Mouse (Mus musculus): ENCODE measurements around the gene Gm21988. TPM values are rescaled to one million over a fixed set of nuclear protein-coding genes. Genes with fewer than 3 reads are reported as not detected.
A peak's percentile ranks its signal among the peaks of the same experiment; 100 is the strongest.

Gene Gm21988
- polyA plus RNA-seq, 1 experiment from 2014 or later: 11.9 TPM

DNA sequence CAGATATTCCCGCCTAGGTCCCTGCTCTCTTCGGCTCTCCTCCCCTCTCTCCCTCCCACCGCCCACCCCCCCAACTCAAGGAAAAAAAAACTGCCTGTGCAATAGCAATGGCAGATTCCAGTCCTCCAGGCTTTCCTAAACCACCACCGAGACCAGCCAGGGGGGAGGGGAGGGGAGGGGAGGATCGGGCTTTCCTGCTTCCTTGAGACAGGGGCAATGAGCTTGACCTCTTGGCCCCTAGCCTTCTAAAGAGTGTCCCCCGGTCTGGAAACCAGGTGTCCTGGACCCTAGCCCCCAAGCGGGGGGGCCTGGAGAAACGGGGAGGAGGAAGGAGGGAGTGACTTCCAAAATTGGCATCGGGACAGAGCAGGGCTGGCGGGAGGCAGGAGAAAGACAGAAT lies 7.1 kb downstream of the Gm21988 start:
- H3K9me3 ChIP-seq (replicated peaks; ENCODE audit: control insufficient read depth, low read length): no peaks in the 10 kb centered on the region
- H3K27ac ChIP-seq (ENCODE audit: low read depth, low read length): no peak overlapping the region; the same call in 1 of the 2 replicates
- WGBS: 9% methylated on average over 10 of the region's 10 CpGs

DNA sequence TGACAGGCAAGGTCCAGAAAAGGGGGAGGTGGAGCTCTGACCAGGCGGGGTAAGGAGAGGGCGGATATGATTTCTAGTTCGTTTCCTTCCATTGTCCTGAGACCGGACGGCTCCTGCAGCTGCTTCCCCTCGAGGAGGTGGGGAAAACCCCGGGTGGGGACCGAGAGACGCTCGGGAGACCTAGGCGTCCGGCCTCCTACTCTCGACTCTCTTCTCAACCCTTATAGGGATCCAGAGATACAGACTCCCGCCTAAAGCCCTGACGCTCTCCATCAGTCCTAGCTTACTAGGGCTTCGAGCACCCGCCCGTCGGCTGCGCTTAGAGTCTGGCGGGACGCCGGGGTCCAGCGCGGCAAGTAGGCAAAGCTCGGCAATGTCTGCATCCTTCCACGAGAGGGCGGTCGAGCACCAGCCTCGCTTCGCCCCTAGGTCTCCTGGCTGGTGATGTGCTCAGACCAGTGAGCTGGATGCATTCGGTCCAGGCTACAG lies 9.3 kb downstream of the Gm21988 start:
- peak; percentile 84 for DNase-seq (ENCODE audit: low spot score)
- Histone ChIP-seq H3K4me1 (ENCODE audit: control insufficient read depth, insufficient read depth, low read length) (peaks cover 10% of the 10 kb centered on the region; the same call in 1 of the 2 replicates), H3K27me3 (replicated peaks; ENCODE audit: control insufficient read depth, insufficient read depth, low read length) (peaks cover 41% of the 10 kb centered on the region), H3K9me3 (replicated peaks; ENCODE audit: control insufficient read depth, low read length) (no peaks in the 10 kb centered on the region), H3K27ac (ENCODE audit: low read depth, low read length) (no peak overlapping the region), H3K4me2 (ENCODE audit: low read length) (peak overlapping the region; percentile 48), H3K9ac (ENCODE audit: low read length) (no peak overlapping the region; the same call in 1 of the 2 replicates), H3K36me3 (ENCODE audit: control insufficient read depth, insufficient read depth, low read length) (peaks cover 11% of the 10 kb centered on the region), H3K4me3 (ENCODE audit: low read depth, low read length) (peak overlapping the region; percentile 23; the same call in 1 of the 2 replicates)
- WGBS: 2% methylated on average over 32 of the region's 32 CpGs
- ATAC-seq: peak; percentile 53

More for the DNA sequence above, 7.1 kb downstream of the Gm21988 start:
- Histone ChIP-seq H3K4me1 (ENCODE audit: control insufficient read depth, insufficient read depth, low read length) (peaks cover 11% of the 10 kb centered on the region), H3K4me2 (ENCODE audit: low read length) (peak overlapping the region; percentile 54), H3K4me3 (ENCODE audit: low read depth, low read length) (peak overlapping the region; percentile 31), H3K9ac (ENCODE audit: low read length) (peak overlapping the region; percentile 64), H3K27me3 (replicated peaks; ENCODE audit: control insufficient read depth, insufficient read depth, low read length) (peaks cover 29% of the 10 kb centered on the region), H3K36me3 (ENCODE audit: control insufficient read depth, insufficient read depth, low read length) (peaks cover 18% of the 10 kb centered on the region)
- ATAC-seq: no peak
- DNase-seq (ENCODE audit: low spot score): peak; percentile 61

DNA sequence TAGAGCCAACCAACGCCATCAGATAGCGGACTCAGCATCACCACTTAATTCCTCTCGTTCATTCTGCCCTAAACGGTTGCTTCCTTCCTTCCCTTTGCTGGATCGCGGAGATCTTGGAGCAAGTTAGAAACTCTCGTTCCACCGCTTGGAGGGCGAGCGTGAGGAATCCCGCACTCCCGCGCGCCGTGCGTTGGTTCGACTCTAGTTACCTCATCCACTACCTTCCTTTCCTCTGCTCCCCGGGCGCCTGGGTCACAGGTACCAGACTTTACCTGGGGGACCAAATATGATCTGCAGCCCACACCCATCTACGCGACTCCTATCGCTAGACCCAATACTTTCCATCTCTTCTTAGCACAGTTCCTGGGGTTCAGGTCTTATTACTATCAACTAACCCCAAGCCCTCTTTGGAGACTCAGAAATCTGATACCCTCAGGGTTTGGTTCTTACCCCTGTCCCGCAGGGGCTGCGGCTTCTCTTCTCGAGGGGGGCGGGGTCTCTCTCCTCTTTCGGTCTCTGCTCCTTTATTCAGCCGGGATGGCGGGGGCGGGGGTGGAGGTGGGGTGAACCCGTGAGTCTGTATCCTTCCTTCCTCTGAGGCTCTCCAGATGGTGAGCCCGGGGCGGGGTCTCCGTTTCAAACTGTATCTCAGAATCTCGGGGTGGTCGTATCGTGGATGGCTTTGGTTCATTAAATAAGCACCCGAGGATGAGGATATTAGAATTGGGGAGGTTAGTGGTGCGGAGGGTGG lies 10.2 kb downstream of the Gm21988 start, which contains the start of gene Bcl6b:
TSS of gene Bcl6b (minus strand) at position 539 of the 751 bp plus-strand sequence.
- peak within 1 kb of the TSS; percentile 23 for H3K4me3 ChIP-seq (ENCODE audit: low read depth, low read length)
- H3K9ac ChIP-seq (ENCODE audit: low read length): no peak within 1 kb of the TSS; the same call in 1 of the 2 replicates
- peak within 1 kb of the TSS; percentile 48 for H3K4me2 ChIP-seq (ENCODE audit: low read length)
- 0 out of 2 replicates have a peak, but pooled peaks have one; percentile 3 for ATAC-seq
- H3K36me3 ChIP-seq (ENCODE audit: control insufficient read depth, insufficient read depth, low read length): peaks cover 3% of the 10 kb centered on the region; the same call in 1 of the 2 replicates
- WGBS: 3% methylated on average over 39 of the region's 39 CpGs
- no peak within 1 kb of the TSS for H3K27ac ChIP-seq (ENCODE audit: low read depth, low read length)
- peaks cover 41% of the 10 kb centered on the region for H3K27me3 ChIP-seq (replicated peaks; ENCODE audit: control insufficient read depth, insufficient read depth, low read length)
- no peaks in the 10 kb centered on the region for H3K9me3 ChIP-seq (replicated peaks; ENCODE audit: control insufficient read depth, low read length)
- DNase-seq (ENCODE audit: low spot score): no peak
- H3K4me1 ChIP-seq (ENCODE audit: control insufficient read depth, insufficient read depth, low read length): peaks cover 10% of the 10 kb centered on the region; the same call in 1 of the 2 replicates

DNA sequence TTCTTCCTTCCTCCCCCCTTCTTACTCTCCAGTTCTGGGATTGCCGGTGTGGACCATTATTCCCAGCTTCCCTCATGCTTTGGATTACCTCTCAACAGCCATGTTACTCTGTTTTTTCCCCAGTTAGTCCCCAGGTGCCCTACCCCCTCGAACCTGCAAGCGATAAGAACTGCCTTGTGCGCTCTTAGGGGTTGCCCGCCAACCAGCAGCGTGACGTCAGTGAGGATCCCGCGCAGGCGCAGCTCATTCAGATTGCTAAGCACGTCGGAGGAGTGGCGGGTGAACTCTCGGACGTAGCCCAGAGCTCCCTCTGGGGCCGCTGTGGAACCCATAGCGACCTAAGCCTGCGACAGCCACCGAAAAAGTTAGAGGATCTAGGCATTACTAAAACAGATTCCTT lies 10.8 kb downstream of the Gm21988 start:
- Histone ChIP-seq H3K9me3 (replicated peaks; ENCODE audit: control insufficient read depth, low read length) (no peaks in the 10 kb centered on the region), H3K9ac (ENCODE audit: low read length) (no peak overlapping the region), H3K4me2 (ENCODE audit: low read length) (peak overlapping the region; percentile 48), H3K4me1 (ENCODE audit: control insufficient read depth, insufficient read depth, low read length) (peaks cover 10% of the 10 kb centered on the region; the same call in 1 of the 2 replicates), H3K36me3 (ENCODE audit: control insufficient read depth, insufficient read depth, low read length) (no peaks in the 10 kb centered on the region), H3K27me3 (replicated peaks; ENCODE audit: control insufficient read depth, insufficient read depth, low read length) (peaks cover 41% of the 10 kb centered on the region), H3K4me3 (ENCODE audit: low read depth, low read length) (peak overlapping the region; percentile 23), H3K27ac (ENCODE audit: low read depth, low read length) (no peak overlapping the region)
- under 1% methylated on average over 19 of the region's 19 CpGs for WGBS
- peak; percentile 88 for DNase-seq (ENCODE audit: low spot score)
- ATAC-seq: peak; percentile 69

DNA sequence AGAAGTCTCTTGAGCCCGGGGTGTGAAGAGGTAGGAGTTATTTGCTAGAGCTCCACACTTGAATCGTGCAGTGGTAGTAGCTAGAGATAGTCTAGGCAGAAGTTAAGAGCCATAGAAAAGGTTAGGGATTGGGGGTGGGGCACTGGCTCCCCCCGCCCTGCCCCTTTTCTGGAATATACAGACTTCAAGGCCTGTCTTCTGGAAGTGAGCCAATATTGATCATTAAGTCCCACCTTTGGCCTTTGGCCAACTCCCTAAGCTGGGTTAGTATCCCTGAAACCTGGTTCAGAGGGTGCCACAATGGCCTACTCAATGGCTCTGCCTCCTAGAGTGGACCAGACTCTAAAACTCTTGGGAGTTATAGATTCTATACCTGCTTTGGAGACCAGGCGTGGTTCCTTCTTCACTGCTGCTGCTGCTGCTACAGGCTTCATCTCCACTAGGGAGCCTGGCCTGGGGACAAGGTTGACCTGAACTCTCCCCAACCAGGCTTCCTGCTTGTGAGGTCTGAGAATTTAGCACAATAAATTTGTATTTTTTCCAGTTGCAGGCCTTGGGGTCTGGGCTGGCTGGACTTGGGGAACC lies 11.9 kb downstream of the Gm21988 start:
- DNase-seq (ENCODE audit: low spot score) (no peak), ATAC-seq (no peak)
- no peaks in the 10 kb centered on the region for H3K9me3 ChIP-seq (replicated peaks; ENCODE audit: control insufficient read depth, low read length)
- no peak overlapping the region for H3K4me2 ChIP-seq (ENCODE audit: low read length)
- H3K36me3 ChIP-seq (ENCODE audit: control insufficient read depth, insufficient read depth, low read length): no peaks in the 10 kb centered on the region
- H3K4me3 ChIP-seq (ENCODE audit: low read depth, low read length): no peak overlapping the region
- peaks cover 41% of the 10 kb centered on the region for H3K27me3 ChIP-seq (replicated peaks; ENCODE audit: control insufficient read depth, insufficient read depth, low read length)
- peaks cover 10% of the 10 kb centered on the region; the same call in 1 of the 2 replicates for H3K4me1 ChIP-seq (ENCODE audit: control insufficient read depth, insufficient read depth, low read length)
- WGBS: 87% methylated on average over 4 of the region's 4 CpGs
- no peak overlapping the region for H3K9ac ChIP-seq (ENCODE audit: low read length)
- H3K27ac ChIP-seq (ENCODE audit: low read depth, low read length): no peak overlapping the region

DNA sequence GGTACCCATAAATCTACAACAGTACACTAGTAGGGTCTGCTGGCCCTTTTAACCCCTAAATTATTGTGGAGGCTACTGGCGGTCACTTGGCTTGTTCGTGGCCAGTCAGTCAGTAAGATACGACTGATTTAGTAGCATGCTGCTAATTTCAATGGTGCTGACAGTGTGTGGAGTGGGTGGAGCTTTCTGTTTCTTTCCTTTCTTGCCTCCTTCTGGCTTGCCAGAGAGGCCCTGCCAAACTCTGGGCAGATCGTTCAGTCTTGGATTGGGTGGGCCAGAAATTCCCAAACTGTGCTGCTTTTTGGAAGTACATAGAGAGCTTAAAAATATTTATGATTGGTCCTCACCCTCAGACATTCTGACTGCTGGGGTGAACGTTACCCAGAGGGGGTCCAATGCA lies 12.5 kb downstream of the Gm21988 start:
- Histone ChIP-seq H3K4me1 (ENCODE audit: control insufficient read depth, insufficient read depth, low read length) (peaks cover 10% of the 10 kb centered on the region; the same call in 1 of the 2 replicates), H3K9ac (ENCODE audit: low read length) (no peak overlapping the region), H3K27me3 (replicated peaks; ENCODE audit: control insufficient read depth, insufficient read depth, low read length) (peaks cover 41% of the 10 kb centered on the region), H3K4me2 (ENCODE audit: low read length) (peak overlapping the region; percentile 44), H3K4me3 (ENCODE audit: low read depth, low read length) (no peak overlapping the region), H3K27ac (ENCODE audit: low read depth, low read length) (no peak overlapping the region), H3K9me3 (replicated peaks; ENCODE audit: control insufficient read depth, low read length) (no peaks in the 10 kb centered on the region), H3K36me3 (ENCODE audit: control insufficient read depth, insufficient read depth, low read length) (no peaks in the 10 kb centered on the region)
- WGBS: 30% methylated on average over 5 of the region's 5 CpGs
- peak; percentile 54 for DNase-seq (ENCODE audit: low spot score)
- peak; percentile 21; the same call in 1 of the 2 replicates for ATAC-seq

DNA sequence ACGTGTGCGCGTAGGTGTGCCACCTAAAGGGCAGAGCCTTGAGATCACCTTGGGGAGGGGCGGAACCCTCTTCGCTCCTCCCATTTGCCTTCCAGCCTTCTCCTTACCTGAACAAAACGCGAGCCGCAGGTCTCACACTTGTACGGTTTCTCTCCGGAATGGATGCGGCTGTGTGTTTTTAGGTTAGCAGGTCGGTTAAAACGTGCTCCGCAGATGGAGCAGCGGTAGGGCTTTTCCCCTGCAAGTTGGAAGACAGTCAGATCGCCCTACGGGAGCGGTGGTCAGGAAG lies 13.1 kb downstream of the Gm21988 start:
- peaks cover 41% of the 10 kb centered on the region for H3K27me3 ChIP-seq (replicated peaks; ENCODE audit: control insufficient read depth, insufficient read depth, low read length)
- H3K4me1 ChIP-seq (ENCODE audit: control insufficient read depth, insufficient read depth, low read length): peaks cover 14% of the 10 kb centered on the region; the same call in 1 of the 2 replicates
- no peak overlapping the region for H3K27ac ChIP-seq (ENCODE audit: low read depth, low read length)

DNA sequence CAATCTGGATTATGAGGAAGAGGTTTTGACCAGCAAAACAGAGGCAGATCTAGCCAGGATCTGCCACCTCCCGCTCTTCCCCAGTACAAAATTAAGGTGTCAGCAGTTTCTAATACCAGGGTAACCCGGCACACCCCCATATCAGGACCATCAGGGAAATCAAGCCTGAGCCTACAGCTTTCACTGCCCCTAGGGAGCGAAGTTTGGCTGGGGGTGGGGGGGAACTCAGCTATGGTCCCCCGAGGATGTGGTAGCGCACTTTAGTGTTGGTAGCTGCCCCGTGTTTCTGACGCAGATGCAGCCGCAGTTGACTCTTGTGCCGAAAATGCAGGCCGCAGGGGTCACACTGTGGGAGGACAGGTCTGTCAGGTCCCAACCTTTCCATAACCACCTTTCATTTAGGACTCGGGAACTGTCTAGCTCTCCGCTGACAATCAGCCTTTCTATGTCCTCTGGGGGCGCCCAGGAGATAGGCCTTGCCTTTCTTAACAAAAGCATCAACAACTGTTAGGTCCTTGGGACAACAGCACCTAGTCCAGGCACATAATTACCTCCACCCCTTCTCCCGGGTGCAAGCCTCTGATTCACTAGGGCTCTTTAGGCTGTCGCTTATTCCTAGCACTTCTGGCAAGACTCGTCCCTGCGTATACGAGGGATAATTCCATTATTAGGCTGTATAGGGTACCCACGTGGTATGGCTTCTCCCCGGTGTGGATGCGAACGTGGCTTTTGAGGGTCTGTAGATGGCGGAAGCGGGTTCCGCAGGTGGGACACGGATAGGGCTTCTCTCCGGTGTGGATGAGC lies 13.6 kb downstream of the Gm21988 start:
- H3K27ac ChIP-seq (ENCODE audit: low read depth, low read length): no peak overlapping the region
- 24% methylated on average over 27 of the region's 27 CpGs for WGBS
- peaks cover 41% of the 10 kb centered on the region for H3K27me3 ChIP-seq (replicated peaks; ENCODE audit: control insufficient read depth, insufficient read depth, low read length)

More for the DNA sequence above, 13.1 kb downstream of the Gm21988 start:
- no peaks in the 10 kb centered on the region for H3K9me3 ChIP-seq (replicated peaks; ENCODE audit: control insufficient read depth, low read length)
- WGBS: 7% methylated on average over 18 of the region's 18 CpGs
- H3K36me3 ChIP-seq (ENCODE audit: control insufficient read depth, insufficient read depth, low read length): no peaks in the 10 kb centered on the region
- peak overlapping the region; percentile 23 for H3K4me3 ChIP-seq (ENCODE audit: low read depth, low read length)
- peak overlapping the region; percentile 44 for H3K4me2 ChIP-seq (ENCODE audit: low read length)
- no peak for DNase-seq (ENCODE audit: low spot score)
- H3K9ac ChIP-seq (ENCODE audit: low read length): peak overlapping the region; percentile 45
- no peak for ATAC-seq

More for the DNA sequence above, 13.6 kb downstream of the Gm21988 start:
- Histone ChIP-seq H3K4me2 (ENCODE audit: low read length) (peak overlapping the region; percentile 44), H3K9ac (ENCODE audit: low read length) (peak overlapping the region; percentile 45), H3K36me3 (ENCODE audit: control insufficient read depth, insufficient read depth, low read length) (no peaks in the 10 kb centered on the region), H3K4me3 (ENCODE audit: low read depth, low read length) (peak overlapping the region; percentile 23), H3K9me3 (replicated peaks; ENCODE audit: control insufficient read depth, low read length) (no peaks in the 10 kb centered on the region), H3K4me1 (ENCODE audit: control insufficient read depth, insufficient read depth, low read length) (peaks cover 16% of the 10 kb centered on the region; the same call in 1 of the 2 replicates)
- ATAC-seq (no peak), DNase-seq (ENCODE audit: low spot score) (no peak)

Measured in forebrain, embryonic 14.5 days (tissue).